Mouse (Mus musculus) midbrain, embryonic 10.5 days (tissue): ENCODE measurements at regions not wholly inside any gene's neighbourhood (a gene's known extent, or its start where the extent isn't known, plus 50 kb on each side); places are given as distances from the start of the nearest gene placed in this dataset.
A peak's percentile ranks its signal among the peaks of the same experiment; 100 is the strongest.

Experiments
- DNase-seq: peaks from one replicate; pipeline ENCODE4 v3.0.0-alpha.2; 2017; ENCODE audit warnings: low spot score
- H3K27ac ChIP-seq: fragments of 300-500 bp; sonication (generic); replicated peaks from 2 replicates; pipeline ENCODE4 v1.5.1; 2016; ENCODE audit warnings: mild to moderate bottlenecking
- H3K27me3 ChIP-seq: fragments of 300-500 bp; sonication (generic); 2 replicates; pipeline ENCODE4 v1.6.1; 2016; ENCODE audit warnings: low read depth, mild to moderate bottlenecking; ENCODE audit not compliant: poor library complexity, severe bottlenecking
- H3K36me3 ChIP-seq: fragments of 300-500 bp; sonication (generic); 2 replicates; pipeline ENCODE4 v1.6.1; 2016; ENCODE audit warnings: mild to moderate bottlenecking, moderate library complexity
- H3K4me1 ChIP-seq: fragments of 300-500 bp; sonication (generic); 2 replicates; pipeline ENCODE4 v1.6.1; 2016
- H3K4me3 ChIP-seq: fragments of 300-500 bp; sonication (generic); 2 replicates; pipeline ENCODE4 v1.5.1; 2016; ENCODE audit warnings: mild to moderate bottlenecking, moderate library complexity
- H3K9me3 ChIP-seq: fragments of 300-500 bp; sonication (generic); replicated peaks from 2 replicates; pipeline ENCODE4 v1.6.1; 2016; ENCODE audit warnings: mild to moderate bottlenecking
- WGBS: fragments of 180-500 bp; shearing (Covaris S2); methylation state at CpG from one replicate; pipeline ENCODE4 v1.1.7; 2016; 5-methylcytosine and 5-hydroxymethylcytosine counted together

- H3K4me3 ChIP-seq = peak overlapping the region; percentile 68
- H3K36me3 ChIP-seq = no peaks in the 10 kb centered on the region
- WGBS = 15% methylated on average over 9 of the region's 9 CpGs
- no peak for DNase-seq
- peaks cover 10% of the 10 kb centered on the region for H3K4me1 ChIP-seq
- no peaks in the 10 kb centered on the region for H3K9me3 ChIP-seq
- H3K27me3 ChIP-seq = peaks cover 56% of the 10 kb centered on the region
- H3K27ac ChIP-seq = no peak overlapping the region
Observed at GRCm38 (mm10) chr6:71012436-71012822, 56.1 kb downstream of the Foxi3 start.

GRCm38 (mm10) chr6:71012823-71013461, 56.6 kb downstream of the Foxi3 start:
- WGBS = under 1% methylated on average over 38 of the region's 38 CpGs
- Histone ChIP-seq H3K4me3 (peak overlapping the region; percentile 68), H3K9me3 (no peaks in the 10 kb centered on the region), H3K27me3 (peaks cover 61% of the 10 kb centered on the region), H3K4me1 (peaks cover 10% of the 10 kb centered on the region), H3K36me3 (no peaks in the 10 kb centered on the region), H3K27ac (peak overlapping the region; percentile 74)
- peak; percentile 82 for DNase-seq

- Histone ChIP-seq H3K36me3 (no peaks in the 10 kb centered on the region), H3K9me3 (no peaks in the 10 kb centered on the region), H3K27ac (no peak overlapping the region), H3K4me1 (peaks cover 17% of the 10 kb centered on the region), H3K27me3 (peaks cover 76% of the 10 kb centered on the region), H3K4me3 (no peak overlapping the region)
- 6% methylated on average over 1 of the region's 1 CpGs for WGBS
- no peak for DNase-seq
Observed at GRCm38 (mm10) chr6:71016388-71016787, 60.1 kb downstream of the Foxi3 start.

GRCm38 (mm10) chr6:71021353-71021752, 65.0 kb downstream of the Foxi3 start:
- Histone ChIP-seq H3K36me3 (no peaks in the 10 kb centered on the region), H3K4me1 (peaks cover 10% of the 10 kb centered on the region), H3K9me3 (no peaks in the 10 kb centered on the region), H3K4me3 (no peak overlapping the region), H3K27ac (no peak overlapping the region), H3K27me3 (peaks cover 47% of the 10 kb centered on the region)
- DNase-seq = no peak
- WGBS = 9% methylated on average over 9 of the region's 9 CpGs

- no peak for DNase-seq
- H3K4me3 ChIP-seq = no peak overlapping the region
- H3K27ac ChIP-seq = no peak overlapping the region
- H3K36me3 ChIP-seq = no peaks in the 10 kb centered on the region
- 88% methylated on average over 4 of the region's 4 CpGs for WGBS
- H3K27me3 ChIP-seq = peaks cover 16% of the 10 kb centered on the region
- no peaks in the 10 kb centered on the region for H3K9me3 ChIP-seq
- peaks cover 10% of the 10 kb centered on the region for H3K4me1 ChIP-seq
Observed at GRCm38 (mm10) chr6:71025472-71025871, 69.1 kb downstream of the Foxi3 start.

- no peak overlapping the region for H3K4me3 ChIP-seq
- no peak for DNase-seq
- H3K4me1 ChIP-seq = no peaks in the 10 kb centered on the region
- 83% methylated on average over 6 of the region's 6 CpGs for WGBS
- H3K9me3 ChIP-seq = no peaks in the 10 kb centered on the region
- H3K27me3 ChIP-seq = no peaks in the 10 kb centered on the region
- no peak overlapping the region for H3K27ac ChIP-seq
- H3K36me3 ChIP-seq = no peaks in the 10 kb centered on the region
Observed at GRCm38 (mm10) chr6:71029663-71030062, 73.3 kb downstream of the Foxi3 start.

GRCm38 (mm10) chr6:71030541-71030940, 74.2 kb downstream of the Foxi3 start:
- H3K36me3 ChIP-seq = no peaks in the 10 kb centered on the region
- no peaks in the 10 kb centered on the region for H3K4me1 ChIP-seq
- no peak overlapping the region for H3K27ac ChIP-seq
- no peak for DNase-seq
- no peak overlapping the region for H3K4me3 ChIP-seq
- no peaks in the 10 kb centered on the region for H3K27me3 ChIP-seq
- WGBS = 76% methylated on average over 5 of the region's 5 CpGs
- no peaks in the 10 kb centered on the region for H3K9me3 ChIP-seq

GRCm38 (mm10) chr6:71044241-71044640, 87.9 kb downstream of the Foxi3 start:
- 74% methylated on average over 3 of the region's 3 CpGs for WGBS
- H3K27ac ChIP-seq = no peak overlapping the region
- peaks cover 29% of the 10 kb centered on the region for H3K27me3 ChIP-seq
- H3K4me1 ChIP-seq = peaks cover 11% of the 10 kb centered on the region
- no peak for DNase-seq
- no peaks in the 10 kb centered on the region for H3K9me3 ChIP-seq
- no peak overlapping the region for H3K4me3 ChIP-seq
- no peaks in the 10 kb centered on the region for H3K36me3 ChIP-seq

GRCm38 (mm10) chr6:71045261-71045660, 88.9 kb downstream of the Foxi3 start:
- Histone ChIP-seq H3K4me1 (peaks cover 19% of the 10 kb centered on the region), H3K36me3 (no peaks in the 10 kb centered on the region), H3K27ac (no peak overlapping the region), H3K4me3 (no peak overlapping the region), H3K9me3 (no peaks in the 10 kb centered on the region), H3K27me3 (peaks cover 39% of the 10 kb centered on the region)
- 88% methylated on average over 4 of the region's 4 CpGs for WGBS
- no peak for DNase-seq

- peak; percentile 44 for DNase-seq
- WGBS = 3% methylated on average over 38 of the region's 38 CpGs
- H3K27ac ChIP-seq = peak overlapping the region; percentile 75
Observed at GRCm38 (mm10) chr6:71048199-71049094, 92.1 kb downstream of the Foxi3 start.

GRCm38 (mm10) chr6:71050248-71050647, 93.9 kb downstream of the Foxi3 start:
- WGBS = 55% methylated on average over 5 of the region's 5 CpGs
- no peak overlapping the region for H3K4me3 ChIP-seq
- no peaks in the 10 kb centered on the region for H3K36me3 ChIP-seq
- H3K27ac ChIP-seq = no peak overlapping the region
- peaks cover 75% of the 10 kb centered on the region for H3K27me3 ChIP-seq
- no peaks in the 10 kb centered on the region for H3K9me3 ChIP-seq
- H3K4me1 ChIP-seq = peaks cover 29% of the 10 kb centered on the region
- no peak for DNase-seq

More at GRCm38 (mm10) chr6:71048199-71049094, 92.1 kb downstream of the Foxi3 start:
- H3K36me3 ChIP-seq = no peaks in the 10 kb centered on the region
- peaks cover 29% of the 10 kb centered on the region for H3K4me1 ChIP-seq
- no peaks in the 10 kb centered on the region for H3K9me3 ChIP-seq
- H3K4me3 ChIP-seq = peak overlapping the region; percentile 56
- H3K27me3 ChIP-seq = peaks cover 65% of the 10 kb centered on the region

- peaks cover 29% of the 10 kb centered on the region for H3K4me1 ChIP-seq
- 10% methylated on average over 14 of the region's 14 CpGs for WGBS
- H3K27ac ChIP-seq = no peak overlapping the region
Observed at GRCm38 (mm10) chr6:71050754-71051213, 93.5 kb downstream of the Thnsl2 start.

More at GRCm38 (mm10) chr6:71050754-71051213, 93.5 kb downstream of the Thnsl2 start:
- Histone ChIP-seq H3K9me3 (no peaks in the 10 kb centered on the region), H3K36me3 (no peaks in the 10 kb centered on the region), H3K4me3 (peak overlapping the region; percentile 26; the same call in 1 of the 2 replicates), H3K27me3 (peaks cover 75% of the 10 kb centered on the region)
- DNase-seq = peak; percentile 38
